Mouse (Mus musculus) CD8-positive naive resting alpha-beta T cell, adult 2 months (primary cell): ENCODE measurements at regions not wholly inside any gene's neighbourhood (a gene's known extent, or its start where the extent isn't known, plus 50 kb on each side); places are given as distances from the start of the nearest gene placed in this dataset.

Source experiments
- DNase-seq, 2 experiments: peaks; one replicate each; pipeline ENCODE4 v3.0.0; 2022; ENCODE audit warnings: low read depth in 2 of 2, low spot score in 2 of 2

GRCm38 (mm10) chr13:84064291-84064940 is 157.7 kb upstream of the Tmem161b start:
- no peak for DNase-seq

GRCm38 (mm10) chr13:84065256-84065898 is 156.7 kb upstream of the Tmem161b start:
- DNase-seq: no peak

GRCm38 (mm10) chr13:84066211-84066959 is 155.7 kb upstream of the Tmem161b start:
- no peak for DNase-seq

- no peak for DNase-seq
Measured at GRCm38 (mm10) chr13:84066960-84067665, 155.0 kb upstream of the Tmem161b start.

GRCm38 (mm10) chr13:84068365-84068764 is 153.7 kb upstream of the Tmem161b start:
- no peak for DNase-seq
